Mouse (Mus musculus) spleen, adult 12 weeks (tissue): Measurements from ENCODE around the gene Gm3147.
"Not testable (repeated sequence)": the region's sequence is repeated elsewhere in the genome, so short reads cannot be mapped to it uniquely, and the experiment has no call there.

Source experiments
- DNase-seq: peaks from one replicate; pipeline ENCODE4 v3.0.0; 2022; ENCODE audit warnings: low spot score

The Gm3147 gene

DNA sequence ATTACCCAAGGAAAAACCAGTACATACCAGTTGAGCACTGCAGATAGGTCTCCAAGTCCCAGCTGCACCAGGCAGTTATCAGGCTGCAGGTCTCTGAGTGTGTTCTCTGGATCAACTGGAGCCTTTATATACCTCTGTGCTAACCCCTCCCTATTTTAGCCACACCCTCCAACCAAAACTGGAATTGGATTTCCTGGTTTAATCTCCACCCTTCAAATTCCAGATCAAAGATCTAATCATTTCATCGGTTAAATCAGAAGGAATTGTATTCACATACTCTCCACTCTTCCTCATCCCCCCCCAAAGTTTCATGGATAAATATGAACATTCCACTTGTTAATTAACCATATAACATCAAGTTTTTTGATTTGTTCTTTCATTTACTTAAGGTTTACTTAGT lies at the start of gene Gm3147:
Gm3147 (minus strand) TSS at position 101 of the 400 bp plus-strand sequence.
- not testable (repeated sequence) for DNase-seq

- not testable (repeated sequence) for DNase-seq
Measured at GRCm38 (mm10) chr5:94648082-94648481, 31.9 kb upstream of the Gm3147 start, which contains the start of gene Gm6205. Gm6205 (plus strand) TSS chr5:94648382.

DNA sequence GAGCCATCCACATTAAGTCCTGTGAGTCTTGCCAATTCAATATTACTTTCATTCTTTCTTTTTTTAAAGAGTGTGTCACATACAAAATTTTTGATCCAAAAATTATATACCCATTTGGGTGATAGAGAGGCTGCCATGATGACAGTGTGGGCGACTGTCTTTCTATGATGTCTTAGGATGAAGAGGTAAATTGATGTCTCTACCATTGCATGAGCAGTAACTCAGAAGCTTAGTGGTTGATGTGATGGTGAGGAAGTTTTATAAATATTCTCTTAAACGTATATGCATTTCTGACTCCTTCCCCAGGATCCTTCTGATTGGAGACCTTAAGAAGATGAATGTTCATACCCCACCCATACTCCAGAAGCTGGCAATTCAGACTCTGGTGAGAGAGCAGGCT lies 7.5 kb upstream of the Gm3147 start, which contains the start of gene Gm6509:
Gm6509 (plus strand) TSS at position 301 of the 400 bp plus-strand sequence.
- not testable (repeated sequence) for DNase-seq
